Mouse (Mus musculus): ENCODE measurements at regions not wholly inside any gene's neighbourhood (a gene's known extent, or its start where the extent isn't known, plus 50 kb on each side); places are given as distances from the start of the nearest gene placed in this dataset.

DNA sequence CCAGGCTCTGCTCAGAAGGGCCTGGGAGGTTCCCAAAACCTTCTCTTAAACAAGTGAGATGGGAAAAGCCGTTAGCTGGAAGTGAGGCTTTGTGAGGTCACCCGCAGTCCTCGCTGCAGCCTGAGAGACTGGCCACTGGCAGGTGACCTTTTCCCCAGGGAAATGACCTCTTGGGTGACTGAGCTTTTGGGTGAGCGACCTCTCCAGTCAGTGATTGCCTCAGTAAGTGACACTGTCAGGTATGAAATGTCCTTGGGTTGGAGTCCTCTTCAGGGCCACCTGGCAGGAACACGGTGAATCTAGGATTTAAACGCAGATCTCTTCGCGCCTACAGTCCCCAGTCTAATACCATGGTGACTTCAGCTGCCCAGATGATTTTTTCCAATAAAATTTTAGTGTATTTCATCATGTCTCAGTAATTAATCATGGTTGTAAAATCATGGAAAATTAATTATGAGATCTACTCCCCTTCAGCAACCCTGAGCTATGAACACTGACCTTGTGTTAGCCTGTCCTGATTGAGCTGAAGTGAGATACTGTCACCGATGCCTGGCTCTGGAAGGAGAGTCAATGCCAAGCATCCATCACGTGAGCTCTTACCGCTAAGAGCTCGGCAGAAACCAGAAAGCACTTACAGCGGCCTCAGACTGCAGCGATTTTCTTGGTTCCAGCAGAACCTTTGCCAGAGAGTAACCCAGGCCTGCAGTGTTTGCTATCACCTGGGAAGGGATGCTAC, 87.5 kb upstream of the Sulf2 start:
- DNase-seq (ENCODE audit: low spot score in 2 of 2): no peak

DNA sequence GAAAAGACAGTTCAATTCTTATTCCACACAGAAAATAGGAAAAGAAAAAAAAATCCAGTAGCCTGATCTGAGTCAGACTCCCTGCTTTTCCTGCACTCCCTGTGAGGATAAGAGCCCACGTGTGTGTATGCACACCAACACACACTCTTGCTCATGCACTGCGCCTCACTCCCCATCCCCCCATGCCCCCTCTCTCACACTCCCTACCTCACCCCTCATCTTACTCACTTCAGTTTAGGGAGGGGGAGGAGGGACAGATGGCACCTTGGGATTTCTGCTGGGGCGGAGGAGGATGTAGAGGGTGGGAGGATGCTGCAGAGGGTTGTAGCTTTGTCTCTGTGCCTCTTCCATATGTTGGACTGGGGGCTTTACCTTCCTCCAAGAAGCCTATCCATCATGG, 85.8 kb upstream of the Sulf2 start:
- no peak for DNase-seq (ENCODE audit: low spot score in 2 of 2)

DNA sequence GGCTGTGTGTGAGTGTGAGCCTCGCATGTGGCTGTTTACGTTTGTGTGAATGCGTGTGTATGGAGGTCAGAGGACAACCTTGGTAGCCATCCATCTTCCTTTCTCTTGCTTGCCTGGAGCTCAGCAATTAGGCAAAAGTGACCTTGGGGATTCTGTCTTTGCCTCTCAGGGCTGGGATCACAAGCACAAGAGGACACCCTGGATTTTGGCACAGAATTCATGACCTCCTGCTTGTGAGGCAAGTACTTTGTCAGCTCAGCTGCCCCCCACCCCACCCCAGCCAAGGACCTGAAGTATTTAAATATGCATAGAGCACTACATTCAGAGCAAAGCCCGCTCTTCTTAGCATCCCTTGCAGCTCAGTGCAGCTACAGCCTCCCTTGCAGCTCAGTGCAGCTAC, 84.6 kb upstream of the Sulf2 start:
- DNase-seq (ENCODE audit: low spot score in 2 of 2): no peak

DNA sequence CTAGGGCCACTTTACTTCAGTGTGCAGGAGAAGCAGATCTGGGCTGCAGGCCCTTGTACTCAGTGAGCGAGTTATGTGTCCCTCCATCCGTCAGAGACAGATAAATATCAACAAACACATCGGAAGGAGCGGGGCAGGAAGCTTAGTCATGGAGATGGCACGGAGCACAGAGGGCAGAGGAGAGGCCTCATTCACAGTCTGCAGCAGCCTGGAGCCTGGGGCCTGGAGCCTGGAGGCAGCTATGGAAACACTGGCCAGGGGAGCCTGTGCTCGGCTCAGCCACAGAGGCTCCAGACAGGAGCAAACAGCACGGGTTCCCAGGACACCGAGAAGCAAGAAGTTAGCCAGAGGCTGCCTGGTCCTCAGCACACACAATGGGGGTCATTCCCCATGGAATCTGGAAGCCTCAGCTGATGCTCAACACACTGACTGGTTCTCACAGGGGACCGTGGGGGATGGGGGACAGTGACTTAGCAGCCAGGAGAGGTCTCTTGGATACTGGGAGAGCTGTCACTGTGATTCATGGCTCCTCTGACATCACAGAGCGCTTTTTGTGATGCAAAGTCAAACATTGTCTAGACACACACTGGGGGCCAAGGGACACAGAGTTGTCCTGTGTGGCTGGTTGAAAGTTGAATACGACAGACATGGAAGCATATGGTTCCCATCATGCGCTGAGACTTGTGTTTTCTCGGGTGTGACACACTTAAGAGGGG, 82.2 kb upstream of the Sulf2 start:
- DNase-seq (ENCODE audit: low spot score in 2 of 2): no peak

DNA sequence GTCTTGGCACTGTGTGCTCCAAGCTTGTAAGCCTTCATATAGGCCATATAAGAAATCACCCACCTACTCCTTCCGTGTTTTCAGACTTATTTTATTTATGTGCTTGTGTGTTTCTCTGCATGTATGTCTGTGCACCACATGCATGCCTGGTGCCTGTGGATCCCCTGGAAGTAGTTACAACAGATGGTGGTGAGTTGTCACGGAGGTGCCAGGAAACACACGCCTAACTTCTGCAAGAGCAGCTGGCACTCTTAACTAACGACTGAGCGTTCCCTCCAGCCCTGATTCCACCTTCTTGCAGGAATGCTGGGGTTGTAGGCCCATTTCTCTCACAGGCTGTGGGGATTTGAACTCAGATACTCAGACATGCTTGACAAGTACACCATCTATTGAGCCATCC, 80.6 kb upstream of the Sulf2 start:
- no peak for DNase-seq (ENCODE audit: low spot score in 2 of 2)

DNA sequence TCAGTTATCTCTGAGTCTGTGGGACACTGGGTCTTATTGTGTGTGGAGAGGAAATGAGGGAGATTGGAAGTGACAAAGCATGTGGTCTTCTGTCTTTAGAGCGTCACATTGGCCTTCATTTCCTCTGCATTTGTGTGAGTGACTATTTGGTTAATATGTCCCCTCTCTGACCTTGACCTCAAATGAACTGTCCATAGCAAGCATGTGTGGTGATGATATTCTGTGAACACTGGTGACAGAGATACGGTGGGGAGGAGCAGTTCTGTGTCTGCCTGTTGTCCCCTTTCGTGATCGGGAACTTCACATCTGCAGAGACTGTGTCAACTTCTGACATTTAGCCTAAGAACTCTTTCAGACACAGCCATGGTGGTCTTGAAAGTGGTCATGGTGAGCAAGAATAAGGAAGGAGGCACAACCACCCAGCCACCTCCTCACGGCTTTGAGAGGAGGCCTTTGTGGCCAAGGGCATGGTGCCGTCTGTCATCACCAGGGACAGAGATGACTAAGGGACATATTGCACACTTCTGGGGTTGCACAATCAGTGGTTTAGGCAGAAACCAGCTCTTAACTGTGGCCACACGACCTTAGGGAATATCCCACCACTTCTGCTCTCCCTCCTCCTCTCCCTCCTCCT, 79.2 kb upstream of the Sulf2 start:
- DNase-seq (ENCODE audit: low spot score in 2 of 2): no peak

DNA sequence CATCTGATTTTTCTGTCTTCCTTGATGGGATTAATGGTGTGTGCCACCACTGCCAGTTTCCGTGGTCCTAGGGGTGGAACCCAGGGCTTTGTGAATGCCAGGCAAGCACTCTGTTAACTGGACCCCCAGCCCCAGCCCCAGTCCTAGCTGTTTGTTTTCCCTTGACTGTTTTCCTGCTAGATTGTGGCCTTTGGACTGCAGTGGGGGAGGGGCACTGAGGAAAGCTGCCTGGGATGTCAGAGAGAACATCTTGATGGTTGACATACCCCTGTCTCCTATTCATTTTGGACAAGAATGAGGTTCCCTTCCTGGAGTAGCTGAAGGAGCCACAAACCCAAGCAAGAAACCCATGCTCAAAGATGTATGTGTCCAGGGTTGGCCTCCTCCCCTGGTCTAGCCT, 77.8 kb upstream of the Sulf2 start:
- no peak for DNase-seq (ENCODE audit: low spot score in 2 of 2)

DNA sequence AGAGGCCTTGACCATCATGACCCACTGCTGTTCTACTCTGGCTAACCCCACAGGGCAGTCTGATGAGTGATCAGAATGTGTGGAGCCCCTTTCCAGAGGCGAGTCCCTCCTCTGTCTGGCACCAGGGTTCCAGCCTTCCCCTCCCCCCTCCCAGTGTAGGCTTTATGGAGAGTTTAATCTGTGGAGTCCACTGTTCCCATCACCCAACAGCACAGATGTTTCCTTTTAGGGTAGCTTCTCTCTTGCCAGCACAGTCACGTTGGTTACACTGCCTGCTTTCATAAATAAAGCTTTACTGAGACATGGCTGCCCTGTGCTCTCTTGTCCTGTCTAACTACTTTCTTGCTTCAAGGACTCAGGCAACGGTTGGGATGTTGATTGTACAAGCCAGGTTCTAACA, 76.9 kb upstream of the Sulf2 start:
- no peak for DNase-seq (ENCODE audit: low spot score in 2 of 2)

DNA sequence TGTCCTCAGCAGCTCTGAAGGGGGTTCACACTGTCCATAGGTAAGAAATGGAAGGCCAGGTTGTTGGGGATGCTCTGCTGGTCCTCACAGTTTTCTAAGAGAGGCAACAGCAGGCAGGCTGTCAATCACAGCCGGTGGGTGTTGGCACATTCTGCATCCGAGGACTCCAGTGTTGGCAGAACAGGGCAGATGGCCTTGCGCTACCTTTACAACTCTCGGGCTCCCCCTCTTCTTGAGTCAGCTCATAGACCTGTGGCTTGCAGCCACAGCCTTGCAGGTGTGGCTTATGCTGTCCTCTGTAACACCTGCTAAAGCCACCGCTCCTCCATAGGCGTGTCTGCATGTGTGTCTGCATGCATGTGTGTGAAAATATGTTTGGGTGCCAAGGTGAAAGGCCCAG, 75.2 kb upstream of the Sulf2 start:
- no peak for DNase-seq (ENCODE audit: low spot score in 2 of 2)

DNA sequence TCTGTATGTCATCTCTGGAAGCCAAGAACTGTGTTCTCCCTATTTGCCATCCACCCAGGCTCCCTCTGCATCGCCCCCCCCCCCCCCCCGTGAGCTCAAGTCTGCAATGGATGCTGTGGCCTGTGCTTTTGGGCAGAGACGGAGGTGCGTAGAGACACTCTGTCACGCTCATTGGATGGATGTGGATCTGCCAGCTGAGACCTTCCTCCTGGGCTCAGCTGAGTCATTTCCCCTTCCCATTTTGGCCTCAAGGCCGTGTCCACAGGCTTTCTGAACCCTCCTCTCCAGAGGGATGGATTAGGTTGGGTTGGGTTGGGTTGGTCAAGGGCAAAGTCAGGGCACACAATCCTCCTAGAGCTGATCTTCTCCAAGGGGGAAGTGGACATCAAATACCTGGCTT, 72.9 kb upstream of the Sulf2 start:
- DNase-seq (ENCODE audit: low spot score in 2 of 2): no peak

DNA sequence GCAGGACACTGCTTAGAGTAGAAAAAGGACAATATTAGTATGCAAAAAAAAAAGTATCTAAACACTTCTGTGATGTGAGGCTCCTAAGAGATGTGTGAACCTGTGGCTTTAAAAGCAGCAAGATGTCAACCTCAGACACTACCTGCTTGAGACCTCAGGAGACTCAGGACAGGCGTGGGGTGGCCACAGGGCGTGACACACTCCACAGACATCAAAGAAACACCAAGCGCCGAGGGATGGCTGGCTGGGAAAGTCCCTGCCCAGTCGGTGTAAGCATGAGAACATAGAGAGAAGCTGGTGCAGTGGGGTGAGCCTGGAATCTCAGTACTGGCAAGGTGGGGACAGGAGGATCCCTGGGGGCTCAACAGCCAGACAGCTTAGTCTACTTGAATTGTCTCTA, 72.0 kb upstream of the Sulf2 start:
- DNase-seq (ENCODE audit: low spot score in 2 of 2): no peak

DNA sequence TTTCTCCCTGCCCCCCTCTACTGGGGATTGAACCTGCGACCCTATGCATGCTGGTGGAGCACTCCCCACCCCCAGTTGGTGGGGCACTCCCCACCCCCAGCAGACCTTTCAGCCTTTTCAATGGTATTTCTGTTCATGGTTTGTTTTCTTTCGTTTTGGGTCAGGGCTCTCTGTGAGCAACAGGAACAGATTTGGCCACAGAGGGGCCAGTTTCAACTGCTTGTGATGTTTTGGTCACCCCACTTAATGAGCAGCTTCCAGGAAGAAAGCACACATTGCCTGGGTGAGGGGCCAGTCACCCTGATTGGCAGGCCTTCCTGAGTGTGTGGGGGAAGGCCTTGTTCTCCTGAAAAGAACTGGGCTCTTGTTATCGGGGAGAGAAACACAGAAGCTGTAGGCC, 71.5 kb upstream of the Sulf2 start:
- DNase-seq (ENCODE audit: low spot score in 2 of 2): no peak

DNA sequence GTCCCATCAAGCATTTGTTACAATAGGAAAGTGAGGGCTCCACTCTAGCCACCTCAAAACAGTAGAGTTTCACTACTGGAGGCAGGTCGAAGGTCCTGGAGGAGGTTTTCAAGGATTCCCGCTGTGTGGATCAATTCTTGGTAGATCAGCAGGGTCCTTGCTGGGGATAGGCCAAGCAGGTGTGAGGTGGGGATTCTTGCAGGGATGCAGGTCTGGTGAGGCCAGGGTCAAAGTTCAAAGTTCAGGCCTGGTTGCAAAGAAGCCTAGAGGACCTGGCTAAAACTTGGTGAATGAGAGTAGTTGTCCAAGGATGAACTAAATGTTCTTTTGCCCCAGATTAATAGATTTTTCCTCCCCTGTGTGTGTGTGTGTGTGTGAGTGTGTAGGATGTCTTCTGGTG, 70.9 kb upstream of the Sulf2 start:
- no peak for DNase-seq (ENCODE audit: low spot score in 2 of 2)

DNA sequence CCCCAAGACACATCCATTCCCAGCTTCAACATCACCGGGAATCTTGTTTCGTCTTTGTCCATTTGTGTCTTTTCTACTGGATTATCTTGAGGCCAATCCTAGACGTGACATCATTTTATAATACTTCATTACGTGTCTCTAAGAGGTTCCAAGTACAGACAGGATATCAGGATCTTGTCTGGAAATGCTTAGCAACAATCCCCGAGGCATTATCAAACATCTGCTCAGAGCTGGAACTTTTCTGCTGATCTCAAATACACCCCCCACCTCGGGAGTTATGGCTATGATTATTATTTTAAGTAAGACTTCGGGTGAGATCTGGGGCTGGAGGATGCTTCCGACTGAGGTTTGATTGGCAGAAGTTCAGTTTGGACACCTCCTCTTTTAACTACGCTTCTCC, 69.9 kb upstream of the Sulf2 start:
- no peak for DNase-seq (ENCODE audit: low spot score in 2 of 2)

DNA sequence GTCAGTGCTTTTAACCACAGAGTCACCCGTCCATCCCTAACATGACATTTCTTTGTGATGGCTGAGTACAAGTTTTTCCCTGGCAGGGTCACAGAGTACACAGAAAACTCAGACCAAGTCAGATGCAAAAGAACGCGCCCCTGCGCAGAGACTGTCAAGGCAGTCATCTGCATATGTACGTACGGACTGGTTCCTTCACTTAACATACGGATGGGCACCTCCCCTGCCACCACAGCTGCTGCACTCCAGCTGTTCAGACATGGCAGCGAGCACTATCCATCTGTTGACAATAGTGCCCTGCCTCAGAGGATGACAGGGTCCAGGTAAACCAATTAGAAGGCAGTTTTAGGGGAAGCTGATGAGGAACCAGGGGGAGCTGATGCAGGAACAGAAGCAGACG, 63.3 kb upstream of the Sulf2 start:
- no peak for DNase-seq (ENCODE audit: low spot score in 2 of 2)

DNA sequence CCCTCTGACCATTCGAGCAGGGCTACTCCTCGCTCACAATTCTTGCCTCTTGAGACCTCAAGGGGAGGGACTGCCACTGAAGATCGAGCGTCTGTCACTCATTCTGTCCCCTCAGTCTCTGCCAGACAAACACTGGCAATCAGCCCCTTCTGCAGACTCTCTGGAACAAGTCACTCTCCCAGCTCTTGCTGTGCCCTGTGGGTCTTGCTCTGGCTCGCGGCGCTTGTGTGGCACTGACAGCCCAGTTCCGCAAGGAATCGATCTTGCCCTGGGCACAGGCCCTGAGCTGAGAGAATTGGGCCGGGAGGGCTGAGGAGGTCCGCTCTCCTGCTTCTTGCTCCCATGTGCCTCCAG, 61.0 kb upstream of the Sulf2 start:
- DNase-seq (ENCODE audit: low spot score in 2 of 2): no peak

DNA sequence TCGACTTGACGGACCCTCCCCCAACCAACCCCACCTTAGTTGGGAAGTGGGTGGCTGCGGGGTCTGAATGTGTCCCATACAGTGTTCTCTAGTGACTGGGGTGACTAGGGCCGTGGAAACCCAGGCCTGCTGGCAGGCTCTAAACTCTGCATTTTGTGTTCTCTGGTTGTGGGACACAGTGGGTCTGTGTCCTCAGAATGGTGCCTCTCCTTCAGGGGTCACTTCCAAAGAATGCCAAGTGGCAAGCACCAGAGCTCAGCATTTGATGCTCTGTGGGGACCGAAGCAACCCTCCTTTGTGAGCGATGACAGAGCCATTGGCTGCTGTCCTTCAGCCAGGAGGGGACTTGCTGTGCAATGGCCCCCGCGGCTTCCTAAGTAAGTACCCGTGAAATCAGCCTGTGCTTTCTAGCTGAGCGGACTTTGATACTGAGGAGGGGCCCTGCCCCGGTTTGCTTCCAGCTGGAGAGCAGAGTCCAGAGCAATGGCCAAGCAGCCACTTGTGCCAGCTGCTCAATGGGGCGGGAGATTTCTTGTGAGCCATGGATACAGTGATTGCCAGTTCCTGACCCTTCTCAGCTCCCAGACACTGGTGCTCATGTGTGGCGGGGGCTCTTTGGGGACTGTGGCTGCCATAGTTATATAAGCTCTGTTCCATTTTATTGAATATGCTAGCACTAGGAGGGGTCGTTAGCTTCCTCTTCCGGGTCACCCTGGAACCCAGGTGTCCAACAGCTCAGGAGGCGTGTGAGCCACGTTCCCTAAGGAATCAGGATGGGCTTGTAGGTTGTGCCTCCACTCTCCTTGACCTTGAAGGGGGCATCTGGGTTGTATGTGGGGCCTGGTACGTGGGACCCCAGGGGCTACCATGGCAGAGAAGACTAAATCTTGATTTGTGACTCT, 60.4 kb upstream of the Sulf2 start:
- no peak for DNase-seq (ENCODE audit: low spot score in 2 of 2)

DNA sequence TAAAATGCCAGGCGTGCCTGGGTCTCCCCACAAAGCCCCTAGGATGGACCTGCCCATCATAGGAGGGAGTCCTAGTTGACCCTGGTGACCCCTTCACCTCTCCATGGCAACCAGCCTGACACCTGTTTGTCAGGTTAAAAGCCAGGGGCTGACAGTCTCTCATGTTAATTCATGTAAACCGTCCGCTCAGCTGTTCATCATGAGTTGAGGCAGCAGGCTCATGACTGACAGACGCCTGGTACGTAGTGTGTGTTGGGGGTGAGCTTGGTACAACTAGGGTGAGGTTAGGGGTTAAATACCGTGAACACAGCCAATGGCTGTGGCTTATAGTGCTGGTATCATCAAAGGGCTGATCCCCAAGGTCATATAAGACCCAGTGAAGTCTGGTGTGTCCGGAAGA, 59.7 kb upstream of the Sulf2 start:
- DNase-seq (ENCODE audit: low spot score in 2 of 2): no peak

DNA sequence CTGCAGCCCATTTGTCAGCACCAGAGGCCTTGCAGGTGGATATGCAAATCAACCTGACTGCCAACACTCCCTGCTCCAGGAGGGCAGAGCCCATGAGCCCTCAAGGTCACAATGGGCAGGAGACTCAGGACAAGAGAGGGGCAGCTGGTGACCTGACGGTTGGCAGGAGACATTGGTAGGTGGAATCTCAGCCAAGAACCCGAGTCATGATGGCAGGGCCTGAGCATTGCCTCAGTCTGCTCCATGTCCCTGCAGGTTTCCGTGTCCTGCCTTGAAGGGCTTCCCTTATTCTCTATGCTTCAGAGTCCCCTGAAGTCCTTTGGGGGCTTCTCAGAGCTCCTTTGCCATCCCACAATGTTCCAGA, 51.7 kb upstream of the Sulf2 start:
- DNase-seq (ENCODE audit: low spot score in 2 of 2): no peak

DNA sequence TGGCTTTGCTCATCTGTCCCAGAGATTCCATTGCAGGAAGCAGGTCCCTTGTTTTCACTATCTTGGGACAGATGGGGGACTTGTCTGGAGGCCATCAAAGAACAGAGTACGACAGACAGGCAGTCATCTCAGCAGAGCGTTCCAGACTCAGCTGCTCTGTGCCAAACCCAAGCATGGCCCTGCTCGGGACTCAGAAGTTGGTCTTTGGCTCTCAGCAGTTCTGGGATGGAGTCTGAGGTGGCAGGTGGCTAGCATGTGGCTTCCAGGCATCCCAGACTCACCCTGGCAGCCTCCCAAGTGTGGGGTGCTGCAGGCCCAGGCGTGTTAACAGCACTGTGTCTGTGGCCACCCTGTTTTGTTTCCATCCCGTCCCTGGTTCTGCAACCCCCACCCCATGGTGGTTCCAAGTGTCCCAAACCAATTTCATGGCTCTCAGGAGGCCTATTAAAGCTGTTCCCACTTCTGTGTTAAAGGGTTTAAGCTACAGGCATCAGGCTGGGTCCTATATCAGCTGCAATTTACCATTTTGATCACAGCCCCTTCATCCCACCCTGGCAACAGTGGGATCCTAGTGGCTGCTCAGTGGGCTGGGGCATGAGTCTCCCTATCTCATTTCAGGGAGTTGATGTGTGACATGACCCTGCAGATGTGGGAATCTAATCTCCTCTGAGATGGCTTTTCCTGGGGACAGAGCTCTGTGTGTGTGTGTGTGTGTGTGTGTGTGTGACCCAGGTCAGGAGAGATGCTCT, 51.1 kb upstream of the Sulf2 start:
- no peak for DNase-seq (ENCODE audit: low spot score in 2 of 2)

Measured in gastrocnemius, postnatal 4 days (tissue).